Mouse (Mus musculus) Patski (cell line): ENCODE measurements around the gene Inpp5k. TPM values are rescaled to one million over a fixed set of nuclear protein-coding genes. Genes with fewer than 3 reads are reported as not detected.

Experiments used
- ATAC-seq: fragments of 100-300 bp; one replicate; pipeline ENCODE4 v1.8.0; 2021
- CTCF ChIA-PET: fragments of 350-600 bp; sonication (Branson Sonifier 250); formaldehyde crosslinking; loops from one replicate; lab custom pipeline; 2022; ENCODE audit warnings: inconsistent platforms; lab: Charles Lee
- POLR2A ChIA-PET: fragments of 350-600 bp; sonication (Branson Sonifier 250); formaldehyde crosslinking; loops from one replicate; lab custom pipeline; 2022; ENCODE audit warnings: antibody characterized with exemption, inconsistent platforms; lab: Charles Lee
- DNase-seq: peaks from one replicate; pipeline ENCODE4 v3.0.0-alpha.2; 2011; ENCODE audit warnings: low read depth, low spot score
- H3K27me3 ChIP-seq: fragments of 371-371 bp; one replicate; pipeline ENCODE4 v1.5.1; 2021
- CTCF ChIP-seq: fragments of 100-300 bp; IDR thresholded peaks from one replicate; pipeline ENCODE4 v1.5.1; 2021
- in situ Hi-C: fragments of 300-500 bp; cut with MboI; formaldehyde crosslinking; loops from 3 replicates; pipeline ENCODE4 v1.11.1; 2018; ENCODE audit warnings: low pct_unique_long_range_greater_than_20kb, mixed read lengths
- polyA plus RNA-seq: library from polyadenylated mRNA; unstranded; gene quantifications from one replicate; pipeline ENCODE4 v1.2.3, GENCODE M21; 2021

Gene Inpp5k
- polyA plus RNA-seq, 1 experiment from 2014 or later = 32.9 TPM

DNA sequence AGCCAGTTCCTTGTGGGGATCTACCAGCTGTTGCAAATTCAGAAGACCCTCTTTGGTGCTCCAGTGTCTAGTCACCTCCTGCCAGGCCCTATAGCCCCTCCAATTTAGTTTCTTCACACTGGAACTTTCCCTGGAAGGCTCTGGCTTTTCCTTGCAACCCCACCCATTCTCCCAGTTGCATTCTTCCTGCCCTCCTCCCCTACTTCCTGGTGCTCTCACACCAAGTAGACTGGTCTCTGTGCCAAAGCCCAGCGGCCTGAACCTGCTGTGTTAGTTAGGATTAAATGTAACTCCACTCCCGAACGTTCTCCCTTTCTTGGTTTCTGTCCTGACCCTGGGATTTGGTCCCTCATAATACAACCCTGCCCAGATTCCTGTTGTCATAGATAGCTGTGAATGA lies 4.0 kb downstream of the Inpp5k start:
- POLR2A ChIA-PET = interaction anchor here (1.9 kb wide), 1 partner anchor 9 kb away, joined by 5 read pairs; no protein-coding TSS in a partner anchor
- CTCF ChIA-PET = interaction anchor here (1.1 kb wide), 1 partner anchor 11 kb away, joined by 3 read pairs; no protein-coding TSS in a partner anchor
- in situ Hi-C loops = no loop called here
- ATAC-seq (no peak), DNase-seq (no peak)
- no peaks in the 10 kb centered on the region for H3K27me3 ChIP-seq
- no peak for TF ChIP-seq CTCF

DNA sequence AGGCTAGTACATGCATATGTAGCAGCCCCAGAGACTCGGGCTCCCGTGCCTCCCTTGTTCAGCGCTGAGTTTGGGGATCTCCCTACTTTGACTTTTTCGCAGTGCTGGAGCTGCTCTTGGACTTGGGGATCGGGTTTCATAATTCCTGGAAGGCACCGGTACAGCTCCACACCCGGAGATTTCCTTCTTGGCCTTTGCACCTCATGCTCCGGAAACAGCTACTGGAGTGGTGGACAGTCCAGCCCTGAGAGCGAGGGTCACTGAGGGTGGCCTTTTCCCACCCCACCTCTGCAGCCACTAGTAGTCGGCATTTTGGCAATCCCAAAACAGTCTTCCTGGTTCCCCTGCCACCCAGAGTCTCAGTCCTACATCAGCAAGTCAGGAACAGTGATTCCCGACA lies 4.5 kb downstream of the Inpp5k start:
- TF ChIP-seq CTCF = no peak
- ATAC-seq (no peak), DNase-seq (no peak)
- no peaks in the 10 kb centered on the region for H3K27me3 ChIP-seq
- in situ Hi-C loops = no loop called here
- CTCF ChIA-PET = interaction anchor here (1.1 kb wide), 1 partner anchor 11 kb away, joined by 3 read pairs; no protein-coding TSS in a partner anchor
- POLR2A ChIA-PET = no interaction called here

DNA sequence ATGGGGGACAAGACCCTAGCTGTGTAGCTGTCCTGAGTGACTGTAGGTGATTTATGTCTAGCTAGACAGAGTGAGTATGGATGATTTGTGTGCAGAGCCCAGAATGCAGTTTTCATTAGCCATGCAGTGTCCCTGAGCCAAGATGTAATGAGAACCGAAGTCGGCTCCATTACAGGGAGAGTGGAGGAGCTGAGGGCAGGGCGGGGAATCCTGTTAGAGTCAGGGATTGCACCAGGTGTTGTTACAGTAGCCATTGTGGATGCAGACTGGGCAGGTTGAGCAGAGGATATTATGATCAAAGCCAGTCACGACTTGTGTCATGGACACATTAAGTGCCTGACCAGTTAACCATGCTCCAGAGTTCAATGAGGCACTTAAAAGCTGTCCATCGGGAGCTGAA lies 12.5 kb downstream of the Inpp5k start:
- ATAC-seq = no peak
- TF ChIP-seq CTCF = no peak
- no peak for DNase-seq
- H3K27me3 ChIP-seq = no peaks in the 10 kb centered on the region
- ChIA-PET CTCF (interaction anchor here (1.6 kb wide), 1 partner anchor 11 kb away, joined by 9 read pairs; no protein-coding TSS in a partner anchor), POLR2A (no interaction called here)
- in situ Hi-C loops = no loop called here

DNA sequence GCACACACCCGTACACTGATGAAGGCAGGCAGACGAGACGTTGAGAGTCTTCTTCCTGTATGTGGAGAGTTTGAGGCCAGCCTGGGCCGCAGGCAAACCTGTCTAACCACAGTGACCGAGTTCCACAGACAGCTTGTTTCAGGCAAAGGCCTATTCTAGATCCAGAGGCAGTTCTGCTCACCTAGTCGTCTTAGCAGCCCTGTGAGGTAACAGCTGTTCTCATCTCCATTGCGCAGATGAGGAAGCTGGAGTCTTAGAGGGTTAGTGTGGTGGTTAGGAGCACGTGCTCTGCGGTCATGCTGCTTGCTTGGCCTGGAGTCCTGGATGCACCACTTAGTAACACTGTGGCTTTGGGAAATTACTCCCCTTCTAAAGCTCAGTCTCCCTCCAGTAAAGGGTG lies 13.9 kb downstream of the Inpp5k start:
- ATAC-seq (no peak), DNase-seq (no peak)
- in situ Hi-C loops = no loop called here
- no peaks in the 10 kb centered on the region for H3K27me3 ChIP-seq
- ChIA-PET CTCF (interaction anchor here (2.1 kb wide), 1 partner anchor 13 kb away, joined by 8 read pairs; no protein-coding TSS in a partner anchor), POLR2A (interaction anchor here (1.1 kb wide), 1 partner anchor 11 kb away, joined by 5 read pairs; no protein-coding TSS in a partner anchor)
- TF ChIP-seq CTCF = no peak

DNA sequence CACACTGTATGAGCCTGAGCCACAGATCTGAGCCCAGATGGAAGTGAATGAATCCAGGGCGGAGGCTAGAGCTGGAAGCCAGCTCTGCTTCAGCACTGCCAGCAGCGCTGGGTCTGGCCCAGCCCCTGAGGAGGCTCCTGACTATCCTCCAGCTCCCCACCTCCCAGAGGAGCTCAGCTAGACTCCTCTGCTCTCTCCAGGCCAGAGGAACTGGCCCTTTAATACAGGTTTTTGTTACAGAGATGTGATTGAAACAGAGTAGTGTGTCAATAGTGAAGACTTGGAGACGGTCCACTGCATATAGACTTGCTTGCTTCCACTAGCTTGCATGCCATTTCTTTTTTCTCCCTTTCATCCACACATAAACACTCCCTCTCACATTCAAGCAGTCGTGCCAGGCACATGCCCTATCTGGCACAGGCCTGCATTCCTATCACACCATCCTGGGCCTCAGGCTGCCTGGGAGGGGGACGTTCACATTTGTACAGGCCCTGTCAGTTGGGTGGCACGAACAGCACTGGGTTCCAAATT lies 17.0 kb downstream of the Inpp5k start:
- ATAC-seq (no peak), DNase-seq (no peak)
- no peak for TF ChIP-seq CTCF
- CTCF ChIA-PET = interaction anchor here (1.2 kb wide), 1 partner anchor 16 kb away, joined by 3 read pairs; no protein-coding TSS in a partner anchor
- H3K27me3 ChIP-seq = no peaks in the 10 kb centered on the region
- in situ Hi-C loops = no loop called here
- POLR2A ChIA-PET = no interaction called here

DNA sequence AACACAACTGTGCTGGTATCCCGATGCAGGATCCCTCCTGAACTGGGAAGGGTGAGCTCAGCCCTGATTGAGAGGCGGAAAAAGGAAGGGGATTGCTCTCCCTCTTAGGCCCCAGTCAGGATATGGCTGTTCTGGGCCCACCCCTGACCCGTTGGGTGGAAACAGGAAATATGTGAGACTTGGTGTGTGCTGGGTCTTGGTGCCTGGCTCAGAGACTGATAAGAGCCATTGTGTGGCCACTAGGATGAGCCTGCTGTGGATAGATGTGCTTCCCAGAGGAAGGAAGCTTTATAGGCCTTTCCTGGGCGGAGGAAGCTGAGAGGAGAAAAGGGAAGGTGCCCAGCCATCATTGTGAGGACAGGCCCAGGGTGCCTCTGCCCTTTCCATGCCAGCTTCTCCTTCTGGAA lies 18.4 kb downstream of the Inpp5k start:
- DNase-seq (no peak), ATAC-seq (no peak)
- H3K27me3 ChIP-seq = no peaks in the 10 kb centered on the region
- in situ Hi-C loops = no loop called here
- CTCF ChIA-PET = interaction anchor here (1.3 to 1.5 kb wide), 2 partner anchors 8 to 17 kb away, joined by 3 to 6 read pairs; no protein-coding TSS in a partner anchor
- TF ChIP-seq CTCF = no peak
- POLR2A ChIA-PET = no interaction called here

DNA sequence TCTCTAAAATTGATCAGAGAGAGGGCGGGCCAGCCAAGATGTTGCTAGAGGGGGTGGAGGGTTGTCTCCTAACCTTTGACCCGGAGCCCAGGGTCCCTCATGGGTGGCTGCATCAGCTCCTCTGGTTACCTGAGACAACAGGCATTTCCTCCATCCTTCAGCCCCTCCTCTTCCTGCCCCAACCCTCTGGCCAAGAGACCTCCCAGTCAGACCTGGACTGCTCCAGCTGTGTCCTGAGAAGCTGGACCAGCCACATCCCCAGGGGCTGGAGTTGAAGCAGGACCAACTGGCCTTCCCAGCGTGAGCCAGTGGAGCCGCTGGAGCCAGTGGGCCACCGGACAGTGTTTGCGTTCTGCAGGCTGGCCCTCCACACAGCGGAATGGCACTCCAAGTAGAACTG lies 19.5 kb downstream of the Inpp5k start, which contains the start of gene Myo1c:
Gene Myo1c (plus strand): TSS at position 194 of the 400 bp plus-strand sequence.
- no peak for ATAC-seq
- ChIA-PET CTCF (interaction anchor here (1.0 to 1.5 kb wide), 3 partner anchors 9 to 90 kb away, joined by 3 read pairs; no protein-coding TSS in a partner anchor), POLR2A (interaction anchor here (1.4 to 1.7 kb wide), 2 partner anchors 18 to 27 kb away, joined by 3 to 5 read pairs; no protein-coding TSS in a partner anchor)
- in situ Hi-C loops = no loop called here
- no peak for TF ChIP-seq CTCF
- no peaks in the 10 kb centered on the region for H3K27me3 ChIP-seq
- no peak for DNase-seq

DNA sequence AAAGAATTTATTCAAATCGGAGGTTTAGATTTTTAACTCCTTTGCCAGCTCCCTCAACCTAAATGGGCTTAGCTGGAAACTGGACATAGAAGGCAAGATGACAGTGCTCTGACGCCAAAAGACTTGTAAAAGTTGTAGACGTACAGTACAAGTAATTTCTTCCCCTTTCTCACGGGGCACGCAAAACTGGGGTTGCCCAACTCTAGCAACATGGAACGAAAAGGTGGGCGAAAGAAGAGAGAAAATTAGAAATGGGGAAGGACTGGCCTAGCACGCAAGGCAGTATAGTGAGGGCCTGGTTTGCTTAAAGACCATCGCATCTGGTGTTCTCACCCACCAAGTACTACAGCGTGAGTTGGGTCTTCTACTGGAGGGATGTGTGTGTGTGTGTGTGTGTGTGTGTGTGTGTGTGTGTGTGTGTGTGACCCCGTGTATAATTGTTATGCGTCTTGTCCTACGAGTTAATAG lies 20.2 kb downstream of the Inpp5k start:
- no peak for DNase-seq
- in situ Hi-C loops = no loop called here
- no peak for TF ChIP-seq CTCF
- no peak for ATAC-seq
- CTCF ChIA-PET = interaction anchor here (1.0 to 1.3 kb wide), 3 partner anchors 19 to 90 kb away, joined by 3 read pairs; no protein-coding TSS in a partner anchor
- H3K27me3 ChIP-seq = no peaks in the 10 kb centered on the region
- POLR2A ChIA-PET = interaction anchor here (1.1 to 1.7 kb wide), 3 partner anchors 19 to 27 kb away, joined by 3 to 5 read pairs (median 3); no protein-coding TSS in a partner anchor

DNA sequence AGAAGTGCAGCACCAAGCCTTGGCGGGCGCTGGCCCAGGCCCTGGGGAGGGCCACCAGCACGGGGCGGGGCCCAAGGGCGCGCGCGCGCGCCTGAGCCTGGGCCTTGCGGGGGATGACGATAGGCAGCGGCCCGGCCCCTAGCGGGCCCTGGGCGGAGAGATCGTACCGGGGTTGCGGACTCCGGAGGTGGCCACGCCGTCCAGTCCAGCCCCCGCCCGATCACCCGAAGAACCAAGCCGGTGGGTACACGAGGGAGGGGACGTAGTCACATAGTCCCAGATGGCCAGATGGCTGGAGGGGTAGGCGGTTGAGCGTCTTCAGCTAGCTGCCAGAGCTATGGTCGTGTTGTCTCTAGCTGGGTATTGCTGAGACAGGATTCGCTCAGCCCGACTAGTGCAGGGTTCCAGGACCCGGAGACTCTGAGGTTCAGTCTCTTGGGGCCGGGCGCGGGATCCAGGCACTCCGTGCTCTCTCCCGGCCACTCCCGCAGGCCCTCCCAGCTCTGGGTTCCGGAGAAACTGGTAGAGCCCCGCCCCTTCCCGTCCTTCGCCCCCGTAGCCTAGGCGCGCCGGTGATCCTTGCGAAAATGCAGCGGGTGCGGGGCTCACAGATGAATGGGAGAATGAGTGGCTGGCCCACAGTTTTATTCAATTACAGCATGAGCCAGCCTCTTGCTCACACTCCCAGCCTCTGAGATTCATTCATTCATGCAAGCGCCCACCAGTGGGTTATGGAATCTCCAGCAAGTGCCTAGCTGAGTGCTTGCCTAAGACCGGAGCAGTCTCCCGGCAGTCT lies 20.8 kb downstream of the Inpp5k start:
- no peak for TF ChIP-seq CTCF
- H3K27me3 ChIP-seq = no peaks in the 10 kb centered on the region
- no peak for DNase-seq
- in situ Hi-C loops = no loop called here
- ChIA-PET POLR2A (interaction anchor here (1.1 to 1.7 kb wide), 2 partner anchors 26 to 28 kb away, joined by 3 to 5 read pairs; no protein-coding TSS in a partner anchor), CTCF (interaction anchor here (0.9 to 1.9 kb wide), 3 partner anchors 20 to 29 kb away, joined by 3 to 7 read pairs (median 4); partner anchors contain the start of gene Inpp5k)
- peak; percentile 40 for ATAC-seq
